Mouse (Mus musculus): ENCODE measurements around the gene Timp3.
A peak's percentile ranks its signal among the peaks of the same experiment; 100 is the strongest.

Timp3 gene

DNA sequence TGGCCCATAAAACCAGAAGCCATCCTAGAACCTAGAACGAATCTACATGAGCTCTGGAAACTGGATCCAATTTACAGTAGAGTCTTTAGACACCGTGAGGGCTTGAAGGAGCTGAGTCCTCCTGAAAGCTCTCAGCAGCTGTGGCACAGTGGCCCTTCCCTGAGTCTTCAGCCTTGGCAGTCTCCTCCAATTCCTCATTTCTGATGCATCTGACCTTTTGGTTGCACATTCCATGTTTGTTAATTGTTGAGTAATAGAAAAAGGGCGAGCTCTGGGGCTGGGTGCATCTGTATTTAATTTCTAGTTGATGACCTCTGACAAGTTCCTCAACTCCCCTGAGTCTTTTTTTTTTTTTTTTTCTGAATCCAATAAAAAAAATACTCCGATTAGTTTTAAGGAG lies 28.0 kb downstream of the Timp3 start:
- DNase-seq (ENCODE audit: low spot score in 2 of 2), result no peak

- no peak for DNase-seq (ENCODE audit: low spot score in 2 of 2)
Observed at GRCm38 (mm10) chr10:86328691-86329090, 28.5 kb downstream of the Timp3 start.

GRCm38 (mm10) chr10:86329241-86329882 lies 29.2 kb downstream of the Timp3 start:
- DNase-seq (ENCODE audit: low spot score in 2 of 2), result no peak

DNA sequence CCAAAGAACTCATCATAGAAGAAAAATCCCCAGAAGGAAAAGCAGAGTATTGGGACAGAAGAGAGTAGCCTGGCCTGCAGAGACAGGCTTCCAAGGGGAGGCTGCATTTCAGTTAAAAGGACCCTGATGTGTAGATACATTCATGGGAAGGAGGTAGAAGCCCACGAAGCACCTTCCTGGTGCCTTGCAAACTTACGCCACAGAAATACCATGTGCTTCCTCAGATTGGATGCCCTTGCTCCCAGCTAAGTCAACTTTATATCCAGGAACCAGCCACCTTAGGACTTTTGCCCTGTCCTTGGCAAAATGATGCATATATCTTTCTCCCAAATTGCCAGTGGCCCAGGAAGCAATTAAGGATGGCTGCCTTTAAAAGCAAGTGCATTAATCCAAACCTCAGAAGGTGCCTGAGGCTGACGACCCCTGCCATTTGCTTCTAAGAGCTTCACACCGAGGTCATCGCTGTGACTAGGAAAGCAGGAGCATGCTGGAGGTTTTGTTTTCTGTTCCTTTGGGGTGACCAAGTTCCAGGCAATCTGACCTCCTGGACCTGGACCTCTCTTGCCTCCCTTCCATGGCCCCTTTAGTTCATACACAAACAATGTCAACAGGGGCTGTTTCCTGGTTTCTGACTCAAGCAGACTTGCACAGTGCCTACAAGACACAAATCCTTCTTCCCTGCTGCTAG lies 31.0 kb downstream of the Timp3 start:
- no peak for DNase-seq (ENCODE audit: low spot score in 2 of 2)

DNA sequence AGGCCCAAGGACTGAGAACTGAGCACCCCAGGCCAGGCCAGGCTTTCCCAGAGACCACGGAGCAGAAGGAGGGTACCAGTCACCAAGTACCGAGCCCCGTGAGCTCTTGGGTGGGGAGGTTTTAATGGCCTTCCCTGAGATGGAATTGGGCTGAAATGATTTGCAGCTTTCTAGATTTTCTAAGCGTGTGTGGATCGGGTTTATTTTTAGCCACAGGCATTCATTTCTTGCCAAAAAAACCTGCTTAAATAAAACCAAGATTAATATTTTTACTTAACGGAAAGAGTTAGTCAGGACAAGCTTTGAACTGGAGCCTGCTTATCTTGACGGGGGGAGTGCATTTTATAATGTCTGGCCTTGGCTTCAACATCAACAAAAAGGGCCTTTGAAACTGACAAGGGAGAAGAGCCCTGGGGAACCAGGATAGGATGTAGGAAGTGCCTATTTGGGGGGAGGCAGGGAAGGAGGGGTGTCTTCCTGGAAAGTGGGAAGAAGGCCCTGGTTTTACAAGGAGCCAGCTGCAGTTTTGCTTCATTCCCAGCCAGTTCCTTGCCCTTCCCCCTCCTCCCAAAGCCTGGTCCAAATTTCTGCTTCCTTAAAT lies 31.6 kb downstream of the Timp3 start:
- no peak for DNase-seq (ENCODE audit: low spot score in 2 of 2)

GRCm38 (mm10) chr10:86332942-86333341 lies 32.8 kb downstream of the Timp3 start:
- no peak for DNase-seq (ENCODE audit: low spot score in 2 of 2)

GRCm38 (mm10) chr10:86334581-86334980 lies 34.4 kb downstream of the Timp3 start:
- no peak for DNase-seq (ENCODE audit: low spot score in 2 of 2)

DNA sequence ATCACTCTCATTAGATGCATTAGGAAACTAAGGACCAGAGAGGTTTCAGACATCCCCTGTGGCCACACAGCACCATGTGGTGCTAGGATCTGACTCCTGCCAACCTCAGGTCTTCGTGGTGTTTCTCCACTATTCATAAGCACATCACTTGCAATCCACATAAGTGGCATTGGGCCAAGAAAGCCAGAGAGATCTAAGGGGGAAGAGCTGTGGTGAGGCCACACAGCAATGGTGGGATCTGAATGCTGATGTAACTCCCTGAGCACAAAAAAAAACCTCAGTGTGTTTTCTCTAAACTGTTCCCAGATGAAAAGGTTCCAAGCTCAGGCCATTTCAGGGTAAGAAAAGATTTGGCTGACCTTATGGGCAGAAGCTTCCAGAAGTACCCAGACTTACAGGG lies 36.3 kb downstream of the Timp3 start:
- no peak for DNase-seq (ENCODE audit: low spot score in 2 of 2)

DNA sequence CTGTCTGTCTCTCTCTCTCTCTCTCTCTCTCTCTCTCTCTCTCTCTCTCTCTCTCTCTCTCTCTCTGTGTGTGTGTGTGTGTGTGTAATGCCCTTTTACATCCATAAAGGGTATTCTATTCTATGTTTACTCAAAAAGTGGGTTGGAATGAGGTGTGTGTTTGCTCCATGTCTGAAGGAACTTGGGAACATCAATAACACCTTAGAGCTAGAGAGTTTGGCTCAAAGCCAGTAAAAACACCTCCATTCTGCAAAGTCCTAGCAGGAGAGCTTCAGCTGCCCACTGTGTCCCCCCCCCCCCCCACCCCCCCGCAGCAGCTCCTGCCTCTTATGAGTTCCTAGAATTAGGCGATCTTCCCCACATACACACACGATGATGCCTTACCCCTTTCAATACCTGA lies 37.1 kb downstream of the Timp3 start:
- DNase-seq (ENCODE audit: low spot score in 2 of 2), result no peak

DNA sequence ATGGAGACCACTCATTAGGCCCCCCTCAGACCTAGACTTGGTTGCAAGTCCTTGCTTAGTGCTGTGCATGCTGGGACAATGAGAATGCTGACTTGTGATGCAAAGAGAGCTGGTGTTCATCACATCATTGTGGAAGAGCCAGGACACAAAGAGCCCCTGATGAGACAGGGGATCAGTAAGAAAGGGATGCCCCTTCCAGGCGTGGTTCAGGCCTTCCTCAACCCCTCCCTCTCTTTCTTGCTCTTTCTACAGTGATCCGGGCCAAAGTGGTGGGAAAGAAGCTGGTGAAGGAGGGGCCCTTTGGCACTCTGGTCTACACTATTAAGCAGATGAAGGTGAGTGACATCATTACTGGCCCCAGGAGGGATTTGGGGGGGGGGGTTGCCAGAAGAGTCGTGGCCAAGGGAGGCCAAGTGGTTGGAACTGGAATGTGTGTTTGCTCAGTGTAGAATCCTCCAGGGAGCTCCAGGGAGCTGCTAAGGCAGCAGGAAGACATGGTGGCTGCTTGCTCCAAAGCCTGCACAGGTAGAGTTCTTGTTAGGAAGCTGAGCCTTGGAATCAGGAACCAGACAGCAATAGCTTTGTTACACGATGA lies 38.0 kb downstream of the Timp3 start:
- DNase-seq (ENCODE audit: low spot score in 2 of 2), result no peak

- no peak for DNase-seq (ENCODE audit: low spot score in 2 of 2)
Observed at GRCm38 (mm10) chr10:86339121-86339520, 38.9 kb downstream of the Timp3 start.

- DNase-seq (ENCODE audit: low spot score in 2 of 2), result peak; percentile 56 to 78
Observed at GRCm38 (mm10) chr10:86339649-86340379, 39.6 kb downstream of the Timp3 start.

GRCm38 (mm10) chr10:86340421-86340820 lies 40.2 kb downstream of the Timp3 start:
- no peak for DNase-seq (ENCODE audit: low spot score in 2 of 2)

GRCm38 (mm10) chr10:86340991-86341527 lies 40.9 kb downstream of the Timp3 start:
- DNase-seq (ENCODE audit: low spot score in 2 of 2), result no peak

GRCm38 (mm10) chr10:86341589-86341988 lies 41.4 kb downstream of the Timp3 start:
- no peak for DNase-seq (ENCODE audit: low spot score in 2 of 2)

- DNase-seq (ENCODE audit: low spot score in 2 of 2), result no peak
Observed at GRCm38 (mm10) chr10:86342151-86342550, 42.0 kb downstream of the Timp3 start.

GRCm38 (mm10) chr10:86342713-86343112 lies 42.5 kb downstream of the Timp3 start:
- no peak for DNase-seq (ENCODE audit: low spot score in 2 of 2)

DNA sequence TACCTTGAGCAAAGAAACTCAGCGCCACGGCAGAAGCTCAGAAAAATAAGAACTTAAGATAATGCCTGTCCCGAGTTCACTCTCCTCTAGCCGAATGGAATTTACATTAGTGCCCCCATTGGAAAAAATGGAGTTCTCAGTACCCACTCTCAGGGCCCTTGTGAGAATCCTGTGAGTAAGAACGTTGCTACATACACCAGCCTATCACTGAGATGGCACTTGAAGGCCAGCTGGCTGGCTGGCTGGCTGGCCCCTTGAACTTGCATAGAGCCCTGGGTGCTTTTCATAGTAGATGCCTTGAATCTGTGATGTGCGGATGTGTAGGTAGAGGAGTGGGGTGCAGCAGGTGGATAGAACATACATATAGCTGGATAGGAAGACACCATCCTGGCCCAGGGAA lies 43.2 kb downstream of the Timp3 start:
- DNase-seq (ENCODE audit: low spot score in 2 of 2), result no peak

DNA sequence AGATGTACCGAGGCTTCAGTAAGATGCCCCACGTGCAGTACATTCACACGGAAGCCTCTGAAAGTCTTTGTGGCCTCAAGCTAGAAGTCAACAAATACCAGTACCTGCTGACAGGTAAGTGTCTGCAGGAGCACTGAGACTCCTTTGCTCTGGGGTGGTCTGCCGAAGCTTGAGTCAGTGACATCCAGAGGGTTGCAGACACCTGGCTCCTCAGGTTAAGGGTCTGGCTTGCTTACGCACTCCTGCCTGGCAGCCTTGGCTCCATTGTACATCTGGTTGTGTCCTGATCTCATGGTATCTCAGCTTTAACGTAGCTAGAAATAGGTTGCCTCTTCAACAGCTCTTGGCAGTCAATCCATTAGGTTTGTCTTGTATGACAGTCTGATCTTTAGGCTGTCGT lies 43.8 kb downstream of the Timp3 start:
- DNase-seq (ENCODE audit: low spot score in 2 of 2), result no peak

DNA sequence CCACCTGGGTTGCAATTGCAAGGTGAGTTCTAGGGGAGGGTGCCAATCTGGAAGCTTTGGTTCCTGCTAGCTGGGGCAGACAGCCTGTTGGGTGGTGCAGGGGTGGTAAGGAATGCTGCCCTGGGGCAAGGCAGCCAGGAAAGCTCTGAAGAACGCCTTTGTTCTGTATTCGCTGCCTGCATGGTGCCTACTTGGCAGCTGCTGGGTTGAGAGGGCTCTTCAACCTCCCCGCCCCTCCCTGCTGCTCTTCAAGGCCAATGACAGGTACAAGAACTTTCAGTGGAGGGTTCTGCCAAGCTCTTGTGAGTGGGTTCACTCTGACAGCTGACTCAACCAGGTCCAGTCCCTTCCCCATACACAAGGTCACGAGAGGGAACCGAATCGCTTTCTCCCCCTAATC lies 44.5 kb downstream of the Timp3 start:
- DNase-seq (ENCODE audit: low spot score in 2 of 2), result no peak

- no peak for DNase-seq (ENCODE audit: low spot score in 2 of 2)
Observed at GRCm38 (mm10) chr10:86345645-86346044, 45.5 kb downstream of the Timp3 start.

Measured in right cerebral cortex, adult 2 months (tissue).